14 mouse cellular contexts compared by ENCODE assay signal in the genomic region with DNA sequence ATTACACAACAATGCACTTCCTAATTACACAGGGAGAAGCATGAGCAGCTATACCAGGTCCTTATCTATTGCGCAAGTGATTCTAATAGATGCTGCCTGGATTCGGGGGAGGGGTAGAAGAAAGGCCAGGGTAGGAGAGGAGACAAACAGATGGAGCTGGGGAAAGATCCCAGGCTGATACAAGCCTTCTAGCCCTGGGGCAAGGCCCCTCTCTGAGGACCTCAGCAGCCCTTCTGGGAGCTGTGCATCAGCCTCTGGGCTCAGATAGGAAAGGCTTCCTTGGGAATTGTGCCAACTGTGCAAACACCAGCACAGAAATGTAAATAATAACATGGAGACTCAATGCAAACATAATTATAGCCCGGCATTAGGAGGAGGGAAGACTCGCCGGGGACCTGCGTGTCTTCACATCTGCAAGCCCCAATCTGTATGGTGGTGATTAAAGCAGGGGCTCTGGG.
A peak's percentile ranks its signal among the peaks of the same experiment; 100 is the strongest.
DNase-seq lines count a peak whose midpoint lies in the region; ATAC-seq and TF ChIP-seq lines count a peak whose summit lies in the region.
"Had no signal": no experiment of that assay in that cellular context is flagged by ENCODE, and none has a peak within 500 bp of the region (broad histone marks: within the 10 kb centered on the region; RNA-seq: fewer than 3 reads in every experiment).

No protein-coding gene starts in this region.

- no peak overlapping the region for H3K9ac ChIP-seq in midbrain, postnatal 0 days (replicated peaks; ENCODE audit: low read length, poor library complexity, severe bottlenecking)
- no peak overlapping the region for H3K9ac ChIP-seq in forebrain, embryonic 13.5 days
- H3K9ac ChIP-seq in hindbrain, postnatal 0 days (replicated peaks; ENCODE audit: low read length): no peak overlapping the region
- H3K9ac ChIP-seq: limb, embryonic 13.5 days had no signal

- peak; percentile 24 for DNase-seq in midbrain, embryonic 10.5 days (ENCODE audit: low spot score)
- DNase-seq in midbrain, postnatal 0 days (ENCODE audit: low spot score): no peak
- peak; percentile 30 for DNase-seq in hindbrain, postnatal 0 days (ENCODE audit: low spot score)
- no peak for DNase-seq in heart, postnatal 10 days
- DNase-seq in cerebellum, adult 11 months: no peak
- no peak for DNase-seq in urinary bladder, postnatal 14 days (ENCODE audit: low spot score)
- DNase-seq: adrenal gland, adult 2 months; heart, adult 18-20 months; heart, postnatal 4 days; layer of hippocampus, postnatal 36 days had no signal

- 62% methylated on average over 6 of the region's 6 CpGs for WGBS in midbrain, embryonic 10.5 days
- WGBS in midbrain, postnatal 0 days: 40% methylated on average over 6 of the region's 6 CpGs
- 40% methylated on average over 6 of the region's 6 CpGs for WGBS in forebrain, embryonic 13.5 days
- WGBS in hindbrain, postnatal 0 days: 48% methylated on average over 6 of the region's 6 CpGs
- WGBS in olfactory bulb, adult 2 months: 16% methylated on average over 6 of the region's 6 CpGs

- no peaks in the 10 kb centered on the region for H3K36me3 ChIP-seq in midbrain, embryonic 10.5 days
- H3K36me3 ChIP-seq in midbrain, postnatal 0 days (ENCODE audit: insufficient read depth, low read length): no peaks in the 10 kb centered on the region
- no peaks in the 10 kb centered on the region for H3K36me3 ChIP-seq in forebrain, embryonic 13.5 days (ENCODE audit: poor library complexity, severe bottlenecking)
- H3K36me3 ChIP-seq in hindbrain, postnatal 0 days (ENCODE audit: insufficient read depth, low read length): no peaks in the 10 kb centered on the region
- H3K36me3 ChIP-seq: limb, embryonic 13.5 days had no signal

- no peak for ATAC-seq in midbrain, postnatal 0 days (ENCODE audit: low FRiP score)
- peak; percentile 80 for ATAC-seq in forebrain, embryonic 13.5 days
- peak; percentile 27; the same call in 1 of the 2 replicates for ATAC-seq in hindbrain, postnatal 0 days
- ATAC-seq: Patski had no signal

- no peak for TF ChIP-seq CTCF in midbrain, postnatal 0 days (IDR thresholded peaks at IDR 0.05)
- TF ChIP-seq CTCF in hindbrain, postnatal 0 days (IDR thresholded peaks at IDR 0.05; ENCODE audit: low read depth): no peak
- TF ChIP-seq CTCF in olfactory bulb, adult 2 months (IDR thresholded peaks at IDR 0.05; ENCODE audit: insufficient read depth, low read depth, low read length): no peak

- H3K4me1 ChIP-seq in midbrain, embryonic 10.5 days: peaks cover 61% of the 10 kb centered on the region
- peaks cover 4% of the 10 kb centered on the region; the same call in 1 of the 2 replicates for H3K4me1 ChIP-seq in midbrain, postnatal 0 days (ENCODE audit: insufficient read depth, low read length)
- peaks cover 26% of the 10 kb centered on the region for H3K4me1 ChIP-seq in forebrain, embryonic 13.5 days
- H3K4me1 ChIP-seq in hindbrain, postnatal 0 days (ENCODE audit: insufficient read depth, low read length): no peaks in the 10 kb centered on the region; the same call in 1 of the 2 replicates
- peaks cover 30% of the 10 kb centered on the region for H3K4me1 ChIP-seq in olfactory bulb, adult 2 months (ENCODE audit: control insufficient read depth, insufficient read depth, low read length)

- no peak overlapping the region for H3K4me3 ChIP-seq in midbrain, embryonic 10.5 days
- H3K4me3 ChIP-seq in midbrain, postnatal 0 days (ENCODE audit: low read depth, low read length): no peak overlapping the region
- no peak overlapping the region for H3K4me3 ChIP-seq in forebrain, embryonic 13.5 days
- H3K4me3 ChIP-seq in hindbrain, postnatal 0 days (ENCODE audit: low read length): no peak overlapping the region
- no peak overlapping the region for H3K4me3 ChIP-seq in olfactory bulb, adult 2 months (ENCODE audit: insufficient read depth, low read depth, low read length)
- H3K4me3 ChIP-seq: limb, embryonic 13.5 days had no signal

- TF ChIP-seq POLR2A in olfactory bulb, adult 2 months (IDR thresholded peaks at IDR 0.05; ENCODE audit: insufficient read depth, low read depth, low read length): no peak

- H3K27ac ChIP-seq in midbrain, embryonic 10.5 days (replicated peaks): peak overlapping the region; percentile 19
- H3K27ac ChIP-seq in midbrain, postnatal 0 days (ENCODE audit: low read depth, low read length): no peak overlapping the region
- H3K27ac ChIP-seq in forebrain, embryonic 13.5 days: peak overlapping the region; percentile 68
- H3K27ac ChIP-seq in hindbrain, postnatal 0 days: no peak overlapping the region
- peak overlapping the region; percentile 2; the same call in 1 of the 2 replicates for H3K27ac ChIP-seq in olfactory bulb, adult 2 months (ENCODE audit: insufficient read depth, low read depth, low read length)
- H3K27ac ChIP-seq: limb, embryonic 13.5 days had no signal

- peaks cover 22% of the 10 kb centered on the region; the same call in 1 of the 2 replicates for H3K27me3 ChIP-seq in midbrain, embryonic 10.5 days (ENCODE audit: low read depth, poor library complexity, severe bottlenecking)
- H3K27me3 ChIP-seq in midbrain, postnatal 0 days (ENCODE audit: insufficient read depth, low read length): no peaks in the 10 kb centered on the region
- peaks cover 10% of the 10 kb centered on the region; the same call in 1 of the 2 replicates for H3K27me3 ChIP-seq in forebrain, embryonic 13.5 days
- no peaks in the 10 kb centered on the region for H3K27me3 ChIP-seq in hindbrain, postnatal 0 days (ENCODE audit: insufficient read depth, low read length)
- H3K27me3 ChIP-seq: limb, embryonic 13.5 days; Patski had no signal

- no peak overlapping the region for H3K4me2 ChIP-seq in midbrain, postnatal 0 days (ENCODE audit: low read depth, low read length, poor library complexity, severe bottlenecking)
- no peak overlapping the region for H3K4me2 ChIP-seq in forebrain, embryonic 13.5 days
- no peak overlapping the region for H3K4me2 ChIP-seq in hindbrain, postnatal 0 days (ENCODE audit: low read depth, low read length)
- H3K4me2 ChIP-seq: limb, embryonic 13.5 days had no signal

- no peaks in the 10 kb centered on the region for H3K9me3 ChIP-seq in midbrain, embryonic 10.5 days (replicated peaks)
- H3K9me3 ChIP-seq in midbrain, postnatal 0 days (ENCODE audit: low read length): no peaks in the 10 kb centered on the region
- no peaks in the 10 kb centered on the region for H3K9me3 ChIP-seq in forebrain, embryonic 13.5 days (replicated peaks)
- H3K9me3 ChIP-seq in hindbrain, postnatal 0 days (ENCODE audit: low read length): no peaks in the 10 kb centered on the region
- H3K9me3 ChIP-seq: limb, embryonic 13.5 days had no signal

- intact Hi-C loops in heart, postnatal 10 days (cut with DNase I): no loop called here

Comparison
In these comparisons a context has a peak if more than half of its experiments do, and no peak if none do; other contexts are left out.
1. DNase-seq: peak in midbrain, embryonic 10.5 days (single experiment) and hindbrain, postnatal 0 days (single experiment); none in midbrain, postnatal 0 days (single experiment), heart, postnatal 10 days (0 of 2), cerebellum, adult 11 months (single experiment) and urinary bladder, postnatal 14 days (single experiment).
2. H3K27ac ChIP-seq: peak in midbrain, embryonic 10.5 days (single experiment), forebrain, embryonic 13.5 days (single experiment) and olfactory bulb, adult 2 months (single experiment); none in midbrain, postnatal 0 days (single experiment) and hindbrain, postnatal 0 days (single experiment).